Mouse (Mus musculus) bone marrow macrophage, adult 2 months (primary cell): ENCODE data around the gene Alg13. TPM values are rescaled to one million over a fixed set of nuclear protein-coding genes. Genes with fewer than 3 reads are reported as not detected.
A peak's percentile ranks its signal among the peaks of the same experiment; 100 is the strongest.

ENCODE experiments used
- H3K27ac ChIP-seq: 2 replicates; pipeline ENCODE4 v1.5.1; 2012; ENCODE audit warnings: low read depth, low read length; ENCODE audit not compliant: insufficient read depth
- H3K4me1 ChIP-seq: 2 replicates; pipeline ENCODE4 v1.6.1; 2012; ENCODE audit warnings: low read length; ENCODE audit not compliant: control insufficient read depth, insufficient read depth
- H3K4me3 ChIP-seq: 2 replicates; pipeline ENCODE4 v1.5.1; 2012; ENCODE audit warnings: mild to moderate bottlenecking, low read length, moderate library complexity; ENCODE audit not compliant: insufficient read depth
- CTCF ChIP-seq: IDR thresholded peaks from 2 replicates; pipeline ENCODE4 v1.5.1; 2012; ENCODE audit warnings: low read depth, mild to moderate bottlenecking, low read length, moderate library complexity
- POLR2A ChIP-seq: IDR thresholded peaks from 2 replicates; pipeline ENCODE4 v1.6.1; 2012; ENCODE audit warnings: mild to moderate bottlenecking, low read depth, low read length, borderline replicate concordance
- polyA plus RNA-seq: library from polyadenylated mRNA; stranded (reverse); fragments of >200 nt; gene quantifications from 2 replicates; pipeline ENCODE4 v1.2.4, GENCODE M21; 2012; ENCODE audit not compliant: missing spikeins, insufficient read depth, insufficient read length

Alg13 gene
- polyA plus RNA-seq: 18.1 and 18.5 TPM in 2 replicates

DNA sequence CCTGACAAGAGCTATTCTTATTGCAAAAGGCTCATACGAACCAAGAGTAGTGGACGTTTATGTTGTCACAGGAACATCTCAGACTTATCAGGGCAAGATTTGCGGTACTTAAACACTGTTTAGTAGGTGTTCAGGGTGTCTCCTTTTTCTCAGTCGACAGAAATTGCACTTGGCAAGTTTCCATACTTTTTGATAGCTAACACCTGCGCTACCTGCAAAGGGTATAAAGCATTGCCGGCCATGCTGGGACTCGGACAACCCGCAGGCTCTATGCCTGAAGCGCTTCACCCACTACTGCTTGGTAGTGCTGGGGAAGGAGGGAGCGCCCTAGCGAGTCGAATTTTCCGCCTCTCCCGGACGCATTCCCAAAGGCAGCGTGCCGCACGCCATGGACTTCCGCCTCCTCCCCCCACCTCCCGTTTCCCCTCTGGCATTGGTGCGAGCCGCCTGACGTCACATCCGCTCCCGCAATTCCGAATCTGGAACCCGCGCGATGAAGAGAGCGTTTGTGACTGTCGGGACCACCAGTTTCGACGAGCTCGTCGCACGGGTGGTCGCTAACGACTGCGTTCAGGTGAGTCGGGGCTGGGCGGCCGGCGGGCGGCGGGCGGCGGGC, at the start of gene Alg13:
TSS of gene Alg13 (plus strand) at position 257 of the 616 bp plus-strand sequence.
- Histone ChIP-seq H3K4me1 (no peaks in the 10 kb centered on the region), H3K27ac (peak within 1 kb of the TSS; percentile 36), H3K4me3 (peak within 1 kb of the TSS; percentile 59)
- TF ChIP-seq POLR2A (no peak), CTCF (no peak)

DNA sequence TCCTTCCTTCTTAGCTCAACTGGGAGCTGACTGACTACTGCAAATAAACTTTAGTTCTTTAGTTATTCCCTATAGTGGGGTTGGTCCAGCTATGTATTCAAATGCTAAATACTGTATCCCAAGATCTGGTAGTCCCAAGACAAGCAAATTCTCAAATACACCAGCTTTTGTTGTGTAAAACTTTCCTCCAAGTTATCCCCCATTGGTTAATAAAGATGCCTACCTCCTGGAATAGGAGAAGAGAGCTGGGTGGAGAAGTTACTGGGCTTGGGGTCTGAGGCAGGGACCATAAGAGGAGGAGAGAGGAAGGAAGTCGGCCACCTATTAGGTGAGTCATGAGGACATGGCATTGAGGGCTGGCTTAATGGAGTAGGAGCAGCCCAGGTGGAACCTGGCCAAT, 49.0 kb upstream of the Alg13 start:
- H3K4me3 ChIP-seq: no peak overlapping the region
- TF ChIP-seq POLR2A (no peak), CTCF (no peak)
- H3K27ac ChIP-seq: no peak overlapping the region
- H3K4me1 ChIP-seq: no peaks in the 10 kb centered on the region

DNA sequence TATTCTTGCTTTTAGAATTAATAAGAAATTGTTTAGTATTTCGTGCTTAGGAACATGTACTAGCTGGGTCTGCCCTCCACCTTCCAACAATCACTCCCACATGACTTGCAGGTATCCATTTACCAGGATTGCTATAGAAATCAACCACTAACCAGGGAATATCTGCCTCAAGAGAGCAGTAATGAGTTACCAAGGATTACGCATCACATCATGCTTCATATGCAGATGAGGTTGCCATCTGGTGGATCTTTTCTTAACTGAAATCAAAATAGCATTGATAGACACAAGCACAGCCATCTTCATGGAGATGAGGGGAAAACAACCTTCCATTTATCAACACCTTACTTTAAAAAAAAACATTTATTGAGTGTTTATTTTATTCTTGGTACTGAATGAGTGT, 16.1 kb upstream of the Alg13 start:
- Histone ChIP-seq H3K4me1 (no peaks in the 10 kb centered on the region), H3K4me3 (no peak overlapping the region), H3K27ac (no peak overlapping the region)
- TF ChIP-seq CTCF (no peak), POLR2A (no peak)

- no peak overlapping the region for H3K4me3 ChIP-seq
- TF ChIP-seq POLR2A (no peak), CTCF (no peak)
- no peak overlapping the region for H3K27ac ChIP-seq
- H3K4me1 ChIP-seq: no peaks in the 10 kb centered on the region
These were observed 11.9 kb upstream of the Alg13 start for GRCm38 (mm10) chrX:144305659-144306058.

GRCm38 (mm10) chrX:144314041-144314440, 3.6 kb upstream of the Alg13 start:
- Histone ChIP-seq H3K27ac (no peak overlapping the region), H3K4me1 (no peaks in the 10 kb centered on the region), H3K4me3 (no peak overlapping the region)
- TF ChIP-seq POLR2A (no peak), CTCF (no peak)

DNA sequence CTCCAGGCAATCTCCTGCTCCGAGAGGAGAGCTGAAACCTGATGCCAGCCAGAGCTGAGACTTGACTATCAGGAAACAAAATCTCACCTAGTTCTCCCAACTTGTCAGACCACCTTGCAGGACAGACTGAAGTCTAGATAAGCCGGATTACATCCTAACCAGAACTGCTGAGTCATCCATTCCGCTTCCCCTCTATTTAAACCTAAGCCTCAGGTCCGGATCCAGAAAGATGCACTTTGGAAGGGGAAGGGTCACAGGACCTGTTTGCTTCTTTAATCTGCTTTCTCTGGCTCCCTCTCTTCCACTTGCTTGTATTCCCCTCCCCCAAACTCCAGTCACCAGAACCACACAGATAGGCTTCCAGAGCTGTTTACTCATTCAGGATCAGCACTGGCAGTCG, 2.6 kb upstream of the Alg13 start:
- H3K4me3 ChIP-seq: no peak overlapping the region
- H3K27ac ChIP-seq: no peak overlapping the region
- H3K4me1 ChIP-seq: no peaks in the 10 kb centered on the region
- TF ChIP-seq POLR2A: no peak
- no peak for TF ChIP-seq CTCF

GRCm38 (mm10) chrX:144316004-144316403, 1.6 kb upstream of the Alg13 start:
- Histone ChIP-seq H3K27ac (no peak overlapping the region), H3K4me3 (no peak overlapping the region), H3K4me1 (no peaks in the 10 kb centered on the region)
- no peak for TF ChIP-seq CTCF
- no peak for TF ChIP-seq POLR2A

- no peak for TF ChIP-seq CTCF
- no peak for TF ChIP-seq POLR2A
- Histone ChIP-seq H3K27ac (peak overlapping the region; percentile 36), H3K4me1 (no peaks in the 10 kb centered on the region), H3K4me3 (peak overlapping the region; percentile 59)
These were observed 768 bp downstream of the Alg13 start for GRCm38 (mm10) chrX:144318164-144318979.

DNA sequence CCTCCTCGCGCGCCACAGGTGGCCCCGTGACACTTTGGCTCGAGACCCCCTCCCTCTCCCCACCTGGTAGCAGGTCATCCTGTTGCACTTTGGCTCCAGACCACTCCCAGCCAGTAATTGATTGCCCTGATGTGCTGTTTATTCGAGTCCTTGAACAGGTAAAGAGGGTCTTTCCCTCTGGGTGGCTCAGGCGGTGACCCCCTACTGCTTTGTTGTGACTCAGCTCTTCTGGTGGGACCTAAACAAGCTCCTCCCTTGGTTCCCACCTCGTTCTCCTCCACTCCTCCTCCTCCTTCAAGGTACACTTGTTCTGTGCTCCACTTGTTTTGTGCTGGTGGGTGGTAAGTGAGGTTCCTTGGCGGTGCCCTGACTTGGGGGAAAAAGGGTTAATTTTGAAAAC, 1.8 kb downstream of the Alg13 start:
- no peak overlapping the region for H3K4me3 ChIP-seq
- H3K4me1 ChIP-seq: no peaks in the 10 kb centered on the region
- no peak overlapping the region for H3K27ac ChIP-seq
- TF ChIP-seq CTCF: no peak
- no peak for TF ChIP-seq POLR2A

DNA sequence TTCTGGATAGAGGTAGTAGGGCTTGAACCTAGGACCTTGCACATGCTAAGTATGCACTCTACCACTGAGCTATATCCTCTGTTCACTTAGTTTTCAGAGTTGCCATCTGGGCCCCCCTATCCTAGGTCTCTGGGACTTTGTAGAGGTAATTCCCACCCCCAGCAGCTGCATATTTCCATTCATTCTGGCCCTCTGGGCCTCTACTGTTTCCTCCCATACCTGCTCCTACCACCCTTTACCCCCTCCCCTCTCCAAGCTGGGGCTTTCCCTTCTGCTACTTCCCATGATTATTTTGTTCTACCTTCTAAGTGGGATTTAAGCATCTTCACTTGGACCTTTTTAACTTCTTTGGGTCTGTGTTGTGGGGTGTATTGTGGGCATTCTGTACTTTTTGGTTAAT, 7.8 kb downstream of the Alg13 start:
- no peaks in the 10 kb centered on the region for H3K4me1 ChIP-seq
- no peak overlapping the region for H3K27ac ChIP-seq
- H3K4me3 ChIP-seq: no peak overlapping the region
- TF ChIP-seq POLR2A: no peak
- TF ChIP-seq CTCF: no peak
